Mouse (Mus musculus): ENCODE measurements around the gene Map2k6.

Gene Map2k6

GRCm38 (mm10) chr11:110405607-110406006 is 6.7 kb downstream of the Map2k6 start:
- no peak for DNase-seq

- no peak for DNase-seq
These were observed 10.2 kb downstream of the Map2k6 start for GRCm38 (mm10) chr11:110409131-110409530.

DNA sequence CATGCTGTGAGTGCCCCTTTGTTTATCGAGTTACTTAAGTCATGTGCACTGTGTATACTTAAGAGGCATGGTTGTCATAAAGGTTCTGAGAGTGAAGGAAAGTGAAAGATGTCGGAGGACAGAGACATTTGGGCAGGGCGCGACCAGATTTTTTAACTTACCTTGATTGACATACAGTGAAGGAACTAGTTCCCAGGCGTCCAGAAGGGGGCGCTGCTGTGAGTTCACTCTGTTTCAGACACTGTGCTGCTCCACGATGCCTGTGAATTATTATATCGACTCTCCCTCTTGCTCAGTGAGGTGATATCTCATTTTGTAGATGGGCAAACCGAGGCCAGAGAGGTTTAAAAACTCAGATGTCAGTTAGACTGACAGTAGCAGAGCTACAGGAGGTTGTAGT is 10.9 kb downstream of the Map2k6 start:
- peak; percentile 43 to 47 for DNase-seq

GRCm38 (mm10) chr11:110411596-110411995 is 12.7 kb downstream of the Map2k6 start:
- no peak for DNase-seq

DNA sequence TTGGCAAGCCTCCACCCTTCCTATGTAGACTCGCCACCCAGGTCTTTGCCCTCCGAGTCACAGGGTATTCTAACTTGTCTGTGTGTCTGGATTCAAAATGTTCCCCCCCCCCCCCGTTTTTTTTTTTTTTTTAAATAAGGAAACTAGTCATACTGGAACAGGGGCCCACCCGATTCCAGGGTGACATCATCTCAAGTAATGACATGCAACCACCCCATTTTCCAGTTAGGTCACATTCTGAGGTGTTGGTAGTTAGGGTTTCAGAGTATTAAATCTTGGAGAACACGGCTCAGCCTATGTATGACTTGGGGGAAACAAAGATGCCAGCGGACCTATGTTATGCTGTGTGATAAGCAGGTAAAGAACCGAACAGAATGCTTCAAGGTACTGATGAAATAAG is 15.3 kb downstream of the Map2k6 start:
- DNase-seq: no peak

DNA sequence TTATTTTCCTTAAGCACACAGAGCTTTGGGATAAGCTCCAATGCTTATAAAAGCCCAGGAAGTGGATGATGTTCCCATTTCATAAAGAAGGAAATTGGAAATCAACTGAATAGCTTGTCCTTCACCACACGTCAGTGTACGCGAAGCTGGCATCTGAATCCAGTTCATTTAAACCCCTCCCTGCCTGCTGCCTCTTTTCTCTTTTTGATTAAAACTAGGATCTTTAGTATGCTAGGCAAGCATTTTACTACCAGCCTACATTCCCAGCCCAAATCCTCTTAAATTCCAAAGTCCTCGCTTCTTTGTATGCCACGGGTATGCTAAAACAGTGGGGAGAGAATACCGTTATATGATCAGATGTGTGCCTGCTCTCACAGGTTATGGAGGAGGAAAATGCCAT is 17.8 kb downstream of the Map2k6 start:
- DNase-seq: no peak

- DNase-seq: no peak
These were observed 21.5 kb downstream of the Map2k6 start for GRCm38 (mm10) chr11:110420463-110420862.

DNA sequence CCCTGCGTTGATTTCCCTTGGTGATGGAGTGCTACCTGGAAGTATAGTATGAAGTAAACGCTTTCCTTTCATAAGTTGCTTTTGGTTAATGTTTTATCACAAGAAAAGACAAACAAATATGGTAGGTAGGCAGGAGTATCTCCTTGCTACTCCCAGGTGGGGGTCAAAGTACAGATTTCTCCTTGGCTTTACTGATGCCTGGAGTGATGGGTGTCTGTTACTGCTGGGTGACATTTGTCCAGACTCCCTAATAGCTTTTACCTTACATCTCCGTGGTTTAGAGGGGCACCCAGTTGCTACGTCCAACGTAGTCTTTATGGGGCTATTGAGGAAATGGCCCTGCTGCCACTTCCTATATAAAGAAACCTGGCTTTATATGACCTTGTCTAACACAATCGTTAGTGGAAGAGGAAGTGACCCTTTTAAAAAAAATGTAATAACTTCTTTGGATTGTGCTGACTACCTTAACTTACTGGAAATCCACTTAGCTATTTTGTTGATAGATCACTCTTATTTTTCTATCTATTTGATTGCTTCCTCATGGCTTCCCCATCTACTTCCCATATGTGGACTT is 27.7 kb downstream of the Map2k6 start:
- no peak for DNase-seq

GRCm38 (mm10) chr11:110427159-110427561 is 28.2 kb downstream of the Map2k6 start:
- DNase-seq: peak in 1 of 2 experiments; percentile 21

DNA sequence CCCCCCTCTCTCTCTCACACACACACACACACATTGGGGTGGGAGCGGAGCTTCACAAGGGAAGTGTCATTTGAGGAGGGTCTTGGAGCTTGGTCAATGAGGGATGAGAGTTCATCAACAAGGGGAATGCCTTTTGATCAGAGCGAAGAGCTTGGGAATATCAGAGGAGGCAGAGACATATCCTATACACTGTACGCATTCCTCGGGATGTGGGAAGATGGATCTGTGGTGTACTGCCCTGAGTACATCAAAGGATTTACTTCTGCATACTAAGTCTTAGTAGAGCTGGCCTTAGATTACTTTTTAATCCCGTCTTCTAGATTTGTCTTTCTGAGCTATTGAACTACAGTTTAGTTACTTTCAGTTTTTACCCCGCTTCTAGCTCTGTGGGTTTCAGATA is 30.1 kb downstream of the Map2k6 start:
- no peak for DNase-seq

- DNase-seq: no peak
These were observed 31.0 kb downstream of the Map2k6 start for GRCm38 (mm10) chr11:110429837-110430418.

DNA sequence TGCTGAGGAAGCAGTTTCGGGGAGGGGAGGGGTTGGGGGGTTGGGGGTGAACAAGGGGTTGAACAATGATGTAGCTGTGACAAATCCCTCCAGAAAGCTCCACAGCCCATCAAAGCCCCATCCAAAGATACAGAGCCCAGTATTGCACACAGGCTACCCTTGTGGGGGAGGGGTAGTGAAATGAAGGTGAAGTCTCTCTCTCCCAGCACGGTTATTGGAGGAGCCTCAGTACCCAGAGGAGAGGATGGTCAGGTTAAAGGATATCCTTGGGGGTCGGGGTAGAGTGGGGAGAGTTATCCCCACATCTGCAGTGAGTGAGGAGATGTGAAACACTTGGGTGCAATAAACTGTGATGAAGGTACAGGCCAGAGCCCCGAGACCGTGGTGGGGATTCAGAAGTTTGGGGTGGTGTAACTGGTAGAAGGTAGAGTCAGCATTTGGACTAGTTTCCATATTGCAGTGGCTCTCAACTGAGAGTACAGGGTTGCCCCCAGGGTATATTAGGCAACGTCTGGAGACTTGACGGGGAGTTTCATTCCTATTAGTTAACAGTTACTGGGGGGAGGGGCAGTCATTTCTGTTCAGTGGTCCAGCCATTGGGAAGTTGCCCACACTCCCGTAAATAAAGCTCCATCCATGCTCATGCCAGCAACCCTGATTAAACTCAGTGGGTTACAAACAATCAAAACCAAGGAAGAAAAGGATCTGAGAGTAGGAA is 37.1 kb downstream of the Map2k6 start:
- DNase-seq: no peak

- no peak for DNase-seq
These were observed 38.1 kb downstream of the Map2k6 start for GRCm38 (mm10) chr11:110436998-110437397.

GRCm38 (mm10) chr11:110438135-110438534 is 39.2 kb downstream of the Map2k6 start:
- DNase-seq: no peak

DNA sequence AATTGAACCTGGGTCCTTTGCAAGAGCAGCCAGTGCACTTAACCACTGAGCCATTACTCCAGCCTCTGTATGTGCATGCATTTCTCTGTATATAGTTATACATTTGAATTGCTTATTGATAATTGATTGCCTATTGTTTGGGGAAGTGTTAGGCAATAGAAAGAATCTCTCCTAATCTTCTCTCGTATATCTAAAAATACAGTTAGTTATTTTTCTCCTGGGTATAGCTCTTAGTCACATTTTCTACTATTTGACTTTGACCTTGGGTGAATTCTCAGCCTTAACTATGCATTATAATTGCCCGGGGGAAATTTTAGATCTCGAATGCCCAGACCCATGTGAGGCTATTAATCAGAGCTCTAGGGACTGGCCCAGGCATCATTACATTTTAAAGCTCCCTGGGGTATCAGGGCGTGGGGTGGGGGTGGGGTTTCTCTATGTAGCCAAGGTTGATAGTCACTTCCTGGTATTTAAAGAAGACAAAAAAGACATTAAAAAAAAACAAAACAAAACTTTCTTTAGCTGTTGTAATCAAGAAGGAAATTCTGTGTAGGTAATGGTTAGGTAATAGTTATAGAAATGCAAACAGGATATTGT is 39.9 kb downstream of the Map2k6 start:
- DNase-seq: no peak

GRCm38 (mm10) chr11:110439354-110439753 is 40.4 kb downstream of the Map2k6 start:
- peak; percentile 33 to 41 for DNase-seq

GRCm38 (mm10) chr11:110444576-110444975 is 45.7 kb downstream of the Map2k6 start:
- DNase-seq: no peak

DNA sequence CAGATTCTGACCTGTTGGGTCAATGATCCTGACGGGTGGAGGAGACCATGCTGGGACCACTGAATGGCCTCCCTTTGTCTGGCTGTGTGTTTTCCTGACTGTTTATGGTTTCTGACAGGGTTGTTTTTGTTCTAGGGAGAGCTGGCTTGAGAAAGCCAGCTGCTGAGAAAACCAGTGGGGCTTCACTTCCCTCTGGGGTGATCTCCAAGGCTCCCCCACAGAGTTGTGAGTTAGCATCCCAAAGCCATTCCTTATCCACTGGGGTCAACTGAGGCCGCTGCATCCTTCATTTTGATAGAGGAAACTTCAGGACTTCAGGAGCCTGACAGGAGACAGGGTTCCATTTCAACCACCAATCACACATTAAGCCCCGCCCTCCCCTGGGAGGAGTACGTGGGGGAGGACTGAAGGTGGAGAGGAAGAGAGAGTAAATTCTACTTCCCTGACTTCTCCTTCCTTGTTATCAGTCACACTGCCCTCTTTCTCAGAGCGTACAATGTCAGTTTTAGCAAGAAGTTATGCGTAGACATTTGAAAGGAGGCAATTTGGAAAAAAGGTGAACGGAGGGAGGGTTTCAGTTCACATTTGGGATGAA is 49.3 kb downstream of the Map2k6 start:
- peak; percentile 66 to 75 for DNase-seq

DNA sequence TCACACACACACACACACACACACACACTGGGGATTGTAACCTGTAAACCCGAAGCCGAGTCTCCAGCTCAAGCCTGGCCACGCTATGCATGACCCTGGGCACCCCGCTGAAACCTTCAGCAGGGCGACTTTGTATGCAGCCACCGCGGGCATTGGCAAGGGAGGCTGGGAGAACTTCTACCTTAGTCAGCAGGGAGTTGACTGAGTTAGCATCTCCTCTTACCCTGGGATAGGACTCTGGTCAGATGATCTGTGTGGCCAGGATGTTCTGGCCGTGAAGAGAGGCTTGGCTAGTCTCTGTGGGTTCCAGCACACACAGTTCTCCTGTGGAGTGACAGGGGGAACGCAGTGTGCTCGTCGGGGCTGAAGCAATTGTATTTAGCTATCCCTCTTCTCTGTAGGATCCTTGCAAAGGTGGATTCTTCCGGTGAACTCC is 49.8 kb downstream of the Map2k6 start:
- DNase-seq: peak; percentile 21 to 49

GRCm38 (mm10) chr11:110449183-110449582 is 50.3 kb downstream of the Map2k6 start:
- peak in 1 of 2 experiments; percentile 26 for DNase-seq

DNA sequence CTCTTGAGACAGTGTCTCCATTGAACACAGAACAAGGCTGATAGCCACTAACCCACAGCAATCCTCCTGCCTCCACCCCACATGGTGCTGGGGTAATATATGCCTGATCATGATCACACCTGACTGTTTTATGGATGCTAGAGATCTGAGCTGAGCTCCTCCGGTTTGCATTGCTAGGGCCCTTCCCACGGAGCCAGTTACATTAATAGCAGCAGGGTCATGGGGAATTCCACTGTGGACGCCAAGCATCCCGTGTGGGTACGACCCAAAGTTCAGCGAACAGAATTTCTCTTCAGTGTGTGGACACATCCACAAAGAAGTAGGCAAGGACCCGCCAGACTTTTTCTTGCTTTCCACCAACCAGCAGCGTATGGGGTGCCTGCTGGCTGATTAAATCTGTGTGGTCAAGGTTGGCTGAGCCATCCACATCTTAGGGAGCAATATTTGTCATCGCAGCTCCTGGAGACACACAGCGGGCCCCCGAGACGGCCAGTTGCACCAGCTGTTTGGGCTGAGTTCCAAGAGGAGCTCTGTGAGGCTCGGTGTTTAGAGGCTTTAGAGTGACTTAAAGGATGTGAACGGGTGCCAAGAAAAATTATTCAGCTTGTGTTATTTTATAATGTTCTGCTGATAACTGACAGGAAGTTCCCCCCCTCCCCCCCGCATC is 51.3 kb downstream of the Map2k6 start:
- DNase-seq: peak; percentile 69 to 74

GRCm38 (mm10) chr11:110450758-110451121 is 51.8 kb downstream of the Map2k6 start:
- no peak for DNase-seq

GRCm38 (mm10) chr11:110451590-110451989 is 52.7 kb downstream of the Map2k6 start:
- no peak for DNase-seq

Data from kidney, postnatal 4 days (tissue).